In the genomic region with DNA sequence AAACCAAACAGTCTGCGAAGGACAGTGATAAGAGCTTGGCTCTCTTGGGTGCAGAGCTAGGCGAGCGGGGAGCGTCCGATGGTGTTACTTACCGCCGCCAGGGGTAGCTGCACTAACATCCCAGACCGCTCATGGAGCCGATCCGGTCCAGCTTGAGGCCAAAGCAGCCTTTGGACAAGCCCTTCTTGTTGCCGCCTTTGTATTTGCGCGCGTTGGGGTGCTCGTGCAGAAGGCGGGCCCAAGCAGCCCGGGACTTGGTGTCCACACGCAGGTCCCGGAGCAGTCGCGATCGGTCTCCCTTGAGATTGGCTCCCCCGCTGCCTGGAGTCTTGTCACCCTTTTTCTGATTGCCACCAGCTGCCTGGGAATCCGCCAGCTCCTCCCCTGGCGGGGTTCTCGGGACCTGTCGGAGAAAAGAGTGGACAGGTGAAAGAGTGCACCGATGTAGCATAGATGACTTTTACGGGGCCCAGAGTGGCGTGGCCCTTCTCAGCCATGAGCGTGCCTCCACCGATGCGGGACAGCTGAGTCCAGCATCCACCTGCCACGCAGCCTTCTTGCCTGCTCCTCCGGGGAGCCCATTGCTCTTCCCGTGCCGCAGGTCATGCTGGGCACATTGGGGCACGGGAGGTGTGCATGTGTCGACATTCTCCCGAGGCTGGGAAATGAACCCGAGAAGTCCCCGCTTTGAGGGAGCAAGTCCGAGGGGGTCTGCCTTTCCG, we compare ENCODE assay signal across 8 mouse cellular contexts. TPM values are rescaled to one million over a fixed set of nuclear protein-coding genes. Genes with fewer than 3 reads are reported as not detected.
DNase-seq lines count a peak whose midpoint lies in the region; ATAC-seq lines count a peak whose summit lies in the region.

No protein-coding gene starts in this region.

- H3K9me3 ChIP-seq in embryonic facial prominence, embryonic 11.5 days (replicated peaks; ENCODE audit: control insufficient read depth, low read length): no peaks in the 10 kb centered on the region
- no peaks in the 10 kb centered on the region for H3K9me3 ChIP-seq in intestine, embryonic 15.5 days

- intact Hi-C loops in left cerebral cortex, postnatal 10 days (cut with DNase I): loop anchor here (1.0 to 5.0 kb wide), 2 partner anchors 373 to 518 kb away; no protein-coding TSS in a partner anchor

- 1% methylated on average over 44 of the region's 44 CpGs for WGBS in embryonic facial prominence, embryonic 11.5 days
- WGBS in intestine, embryonic 15.5 days: 1% methylated on average over 44 of the region's 44 CpGs

- H3K27ac ChIP-seq in embryonic facial prominence, embryonic 11.5 days (replicated peaks; ENCODE audit: low read depth, low read length): no peak overlapping the region
- no peak overlapping the region for H3K27ac ChIP-seq in intestine, embryonic 15.5 days

- no peaks in the 10 kb centered on the region for H3K36me3 ChIP-seq in embryonic facial prominence, embryonic 11.5 days (replicated peaks; ENCODE audit: control insufficient read depth, insufficient read depth, low read depth, low read length)
- H3K36me3 ChIP-seq in intestine, embryonic 15.5 days: no peaks in the 10 kb centered on the region

- DNase-seq in CD4-positive, CD25-positive, alpha-beta regulatory T cell, adult 2 months (ENCODE audit: low read depth, low spot score): peak; percentile 57
- peak; percentile 83 for DNase-seq in embryonic facial prominence, embryonic 11.5 days (ENCODE audit: low spot score)
- DNase-seq in left cerebral cortex, postnatal 10 days (ENCODE audit: extremely low spot score in 1 of 2, low spot score in 2 of 2): peak; percentile 65 to 79
- DNase-seq in right cerebral cortex, postnatal 36 days (ENCODE audit: low spot score in 2 of 2): peak; percentile 41 to 53

- H3K9ac ChIP-seq in embryonic facial prominence, embryonic 11.5 days (replicated peaks; ENCODE audit: low read length): peak overlapping the region; percentile 43; the same call in 1 of the 2 replicates
- H3K9ac ChIP-seq in intestine, embryonic 15.5 days: peak overlapping the region; percentile 40

- peaks cover 17% of the 10 kb centered on the region for H3K27me3 ChIP-seq in embryonic facial prominence, embryonic 11.5 days (ENCODE audit: control insufficient read depth, insufficient read depth, low read length)
- peaks cover 37% of the 10 kb centered on the region for H3K27me3 ChIP-seq in intestine, embryonic 15.5 days (replicated peaks)

- H3K4me2 ChIP-seq in embryonic facial prominence, embryonic 11.5 days (ENCODE audit: low read depth, low read length): peak overlapping the region; percentile 98
- H3K4me2 ChIP-seq in intestine, embryonic 15.5 days (replicated peaks): peak overlapping the region; percentile 100

- peak overlapping the region; percentile 50 for H3K4me3 ChIP-seq in embryonic facial prominence, embryonic 11.5 days (ENCODE audit: low read depth, low read length)
- H3K4me3 ChIP-seq in intestine, embryonic 15.5 days (replicated peaks): peak overlapping the region; percentile 50

- ATAC-seq in CD4-positive, CD25-positive, alpha-beta regulatory T cell, adult 4 months: no peak
- peak; percentile 56; the same call in 1 of the 2 replicates for ATAC-seq in embryonic facial prominence, embryonic 11.5 days (replicated peaks; ENCODE audit: insufficient number of reproducible peaks, low FRiP score, low TSS enrichment, low read depth)
- peak; percentile 76 for ATAC-seq in granulocyte monocyte progenitor cell, adult 5-6 weeks (replicated peaks; ENCODE audit: poor library complexity, severe bottlenecking)
- peak; percentile 75 for ATAC-seq in intestine, embryonic 15.5 days
- ATAC-seq in megakaryocyte-erythroid progenitor cell, adult 5-6 weeks (replicated peaks; ENCODE audit: low FRiP score, low TSS enrichment, poor library complexity, severe bottlenecking): peak; percentile 91

- H3K4me1 ChIP-seq in embryonic facial prominence, embryonic 11.5 days (ENCODE audit: control insufficient read depth, insufficient read depth, low read length): no peaks in the 10 kb centered on the region; the same call in 1 of the 2 replicates
- peaks cover 12% of the 10 kb centered on the region for H3K4me1 ChIP-seq in intestine, embryonic 15.5 days (replicated peaks)

RNA-seq across cellular contexts. Expression of a gene that starts 0.7 kb away (rescaled TPM):
- polyA plus RNA-seq in CD4-positive, CD25-positive, alpha-beta regulatory T cell, adult 4 months (2017; shearing (Covaris generic)): not detected
- polyA plus RNA-seq in embryonic facial prominence, embryonic 11.5 days (2014; fragmentation: Nextera tagmentation; extraction: Ambion mirVana): 0.34 and 1.4 TPM in 2 replicates
- total RNA-seq in granulocyte monocyte progenitor cell, adult 5-6 weeks (2014; fragmentation: Nextera tagmentation): not detected in 2 replicates
- not detected in 2 replicates for total RNA-seq in granulocyte monocyte progenitor cell, adult 5-6 weeks (2017)
- polyA plus RNA-seq in intestine, embryonic 15.5 days (2015; fragmentation: Nextera tagmentation; extraction: Ambion mirVana): 0.43 and 0.64 TPM in 2 replicates
- 10 to 100 TPM; 12.5 to 17.0 TPM for total RNA-seq in left cerebral cortex, postnatal 10 days (2021)
- total RNA-seq in megakaryocyte-erythroid progenitor cell, adult 5-6 weeks (2014; fragmentation: Nextera tagmentation): not detected in 2 replicates
- total RNA-seq in megakaryocyte-erythroid progenitor cell, adult 5-6 weeks (2017): 0.70 and 0.80 TPM in 2 replicates

RNA-seq across cellular contexts. Expression of a gene that starts 33.9 kb away (rescaled TPM):
- polyA plus RNA-seq in CD4-positive, CD25-positive, alpha-beta regulatory T cell, adult 4 months (2017; shearing (Covaris generic)): 10 to 100 TPM; 22.8 to 35.5 TPM
- 33.3 TPM in 2 replicates for polyA plus RNA-seq in embryonic facial prominence, embryonic 11.5 days (2014; fragmentation: Nextera tagmentation; extraction: Ambion mirVana)
- total RNA-seq in granulocyte monocyte progenitor cell, adult 5-6 weeks (2014; fragmentation: Nextera tagmentation): 21.3 and 22.9 TPM in 2 replicates
- total RNA-seq in granulocyte monocyte progenitor cell, adult 5-6 weeks (2017): 14.3 and 14.9 TPM in 2 replicates
- 19.0 and 20.7 TPM in 2 replicates for polyA plus RNA-seq in intestine, embryonic 15.5 days (2015; fragmentation: Nextera tagmentation; extraction: Ambion mirVana)
- total RNA-seq in left cerebral cortex, postnatal 10 days (2021): 10 to 100 TPM; 29.7 to 30.2 TPM
- total RNA-seq in megakaryocyte-erythroid progenitor cell, adult 5-6 weeks (2014; fragmentation: Nextera tagmentation): 33.2 and 36.8 TPM in 2 replicates
- total RNA-seq in megakaryocyte-erythroid progenitor cell, adult 5-6 weeks (2017): 22.8 and 36.6 TPM in 2 replicates

Comparison
In these comparisons a context has a peak if more than half of its experiments do, and no peak if none do; other contexts are left out.
1. RNA of a gene that starts 0.7 kb away (total RNA-seq): 12.5 to 17.0 TPM in left cerebral cortex, postnatal 10 days; 0.70 to 0.80 TPM in megakaryocyte-erythroid progenitor cell, adult 5-6 weeks and not detected in granulocyte monocyte progenitor cell, adult 5-6 weeks; every median in the first group is over 4 times any median in the second.
2. Peak in every context shown above with its lines, with median percentiles within 50 percentile points of each other: DNase-seq.